Mouse (Mus musculus): ENCODE results near the gene Lgsn.

Lgsn gene

DNA sequence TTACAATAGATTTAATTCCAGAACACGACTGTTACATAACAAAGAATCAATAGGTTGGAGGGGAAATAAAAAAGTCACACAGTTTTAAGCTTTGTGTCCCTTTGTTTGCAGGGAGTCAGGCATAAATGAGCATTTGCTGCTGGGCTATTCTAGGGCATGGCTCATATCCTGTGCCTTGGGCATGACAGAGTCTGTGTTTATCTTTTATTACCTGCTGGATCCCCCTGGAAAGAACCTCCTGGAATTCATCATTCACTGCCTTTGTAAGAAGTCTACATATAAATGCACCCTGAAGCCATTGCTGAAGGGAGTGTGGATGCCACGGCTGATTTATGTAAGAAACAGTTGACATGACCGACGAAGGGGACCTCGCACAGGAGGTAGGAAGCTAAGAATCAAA, at the start of gene Lgsn:
TSS of gene Lgsn (plus strand) at position 301 of the 400 bp plus-strand sequence.
- no peak for DNase-seq

DNA sequence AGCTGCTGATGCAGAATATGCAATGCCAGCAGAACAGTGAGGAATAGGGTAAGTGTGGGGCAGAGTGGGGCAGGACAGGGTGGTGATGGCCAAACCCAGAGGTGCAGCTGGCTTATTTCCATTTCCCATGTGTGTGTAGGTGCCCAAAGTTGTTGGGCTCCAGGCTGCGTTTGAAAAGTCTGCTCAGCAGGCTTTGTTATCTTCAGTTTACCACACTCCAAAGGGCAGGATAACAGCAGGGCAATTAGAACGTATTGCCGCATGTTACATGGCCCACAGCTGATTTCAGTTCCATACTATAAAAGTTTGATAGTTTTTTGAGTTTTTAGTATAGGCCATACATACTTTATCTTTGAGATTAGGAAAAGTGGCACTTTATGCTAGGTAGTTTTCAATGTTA, 37.8 kb upstream of the Lgsn start:
- no peak for DNase-seq

DNA sequence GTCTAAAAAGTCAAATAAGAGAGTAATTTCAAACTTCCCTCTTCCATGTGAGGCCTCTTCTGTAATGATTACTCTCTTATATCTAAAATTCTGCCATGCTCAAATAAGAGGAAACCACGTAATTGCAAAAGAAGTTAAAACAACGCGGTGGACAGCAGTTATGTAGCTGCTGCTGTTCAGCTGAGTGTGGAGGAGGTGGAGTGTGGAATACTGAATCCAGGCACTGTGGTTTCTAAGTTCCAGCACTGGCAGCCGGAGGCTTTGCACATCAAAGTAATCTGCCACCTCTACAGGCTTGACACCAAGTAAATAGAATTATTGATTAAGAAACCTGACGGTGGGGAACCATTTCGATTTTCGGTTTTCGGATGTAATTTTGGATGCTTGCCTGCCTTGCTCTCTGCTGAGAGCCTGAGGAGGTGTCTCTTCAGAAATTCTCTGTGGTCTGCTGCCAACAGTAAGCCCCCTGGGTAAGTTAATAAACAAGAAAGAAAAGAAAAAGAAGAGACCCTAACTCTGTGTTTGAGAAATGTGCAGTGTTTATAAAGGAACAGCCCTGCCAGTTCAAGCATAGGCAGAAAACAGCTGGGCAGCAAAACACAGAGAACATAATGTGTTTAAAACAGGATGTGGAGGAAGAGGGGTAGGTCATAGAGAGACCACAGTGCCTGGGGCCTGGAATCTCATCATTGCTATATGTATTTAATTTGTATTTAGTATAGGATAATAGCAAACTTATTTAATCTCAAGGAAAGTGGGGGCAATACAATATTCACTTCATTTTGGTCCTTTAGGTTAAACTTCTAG, 33.7 kb upstream of the Lgsn start:
- no peak for DNase-seq

DNA sequence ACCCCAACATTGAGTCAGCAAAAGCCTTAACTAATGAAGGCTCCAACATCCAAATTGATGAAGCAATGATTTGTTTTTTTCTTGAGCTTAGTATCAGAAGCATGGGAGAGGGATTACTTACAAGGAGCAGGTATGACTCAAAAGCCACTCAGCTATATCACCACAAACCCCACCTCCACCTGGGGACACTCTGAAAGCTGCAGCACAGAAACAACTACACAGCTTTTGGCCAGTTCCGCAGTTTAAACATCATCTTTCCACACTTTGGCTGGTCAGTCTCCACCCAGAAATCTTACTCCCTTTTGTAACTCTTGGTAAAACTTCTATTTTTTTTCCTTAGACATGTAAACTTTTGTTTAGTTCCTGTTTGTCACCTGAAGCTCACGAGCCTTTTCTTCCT, 32.6 kb upstream of the Lgsn start:
- no peak for DNase-seq

DNA sequence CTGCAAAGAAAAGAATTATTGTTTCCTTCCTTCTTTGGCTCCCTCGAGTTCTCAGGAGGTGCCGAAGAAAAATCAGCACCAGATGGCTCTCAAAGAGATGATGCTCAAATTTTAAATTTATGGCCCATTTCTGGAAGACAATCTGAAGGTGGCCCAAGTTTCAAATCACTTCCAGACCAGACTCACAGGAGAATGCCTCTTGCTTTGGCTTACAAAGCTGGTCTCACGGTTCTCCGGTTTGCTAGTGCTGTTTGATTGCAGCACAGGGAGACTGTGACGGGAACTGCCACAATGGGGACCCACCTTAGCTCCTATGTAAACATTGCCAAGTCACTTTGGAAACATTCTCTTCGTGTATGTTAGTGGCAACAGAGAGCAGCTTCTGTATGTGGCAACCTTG, 26.5 kb upstream of the Lgsn start:
- no peak for DNase-seq

DNA sequence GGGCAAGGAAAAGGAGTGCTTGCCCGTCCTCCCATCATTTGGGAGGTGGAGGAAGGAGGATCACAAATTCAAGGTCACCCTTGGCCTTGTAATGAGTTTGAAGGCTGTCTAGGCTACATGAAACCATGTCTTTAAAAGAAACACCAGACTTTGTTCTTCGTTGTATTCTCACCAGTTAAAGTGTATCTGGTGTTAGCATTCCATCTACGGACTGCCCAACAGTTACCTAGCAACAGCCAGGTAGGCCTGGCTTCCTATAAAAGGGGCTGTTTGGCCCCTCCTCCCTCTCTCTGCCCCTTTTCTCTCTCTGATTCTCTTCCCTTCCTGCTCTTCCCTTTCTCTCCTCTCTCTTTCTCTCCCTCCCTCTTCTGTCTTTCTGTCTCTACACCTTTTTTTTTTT, 25.7 kb upstream of the Lgsn start:
- DNase-seq = no peak

DNA sequence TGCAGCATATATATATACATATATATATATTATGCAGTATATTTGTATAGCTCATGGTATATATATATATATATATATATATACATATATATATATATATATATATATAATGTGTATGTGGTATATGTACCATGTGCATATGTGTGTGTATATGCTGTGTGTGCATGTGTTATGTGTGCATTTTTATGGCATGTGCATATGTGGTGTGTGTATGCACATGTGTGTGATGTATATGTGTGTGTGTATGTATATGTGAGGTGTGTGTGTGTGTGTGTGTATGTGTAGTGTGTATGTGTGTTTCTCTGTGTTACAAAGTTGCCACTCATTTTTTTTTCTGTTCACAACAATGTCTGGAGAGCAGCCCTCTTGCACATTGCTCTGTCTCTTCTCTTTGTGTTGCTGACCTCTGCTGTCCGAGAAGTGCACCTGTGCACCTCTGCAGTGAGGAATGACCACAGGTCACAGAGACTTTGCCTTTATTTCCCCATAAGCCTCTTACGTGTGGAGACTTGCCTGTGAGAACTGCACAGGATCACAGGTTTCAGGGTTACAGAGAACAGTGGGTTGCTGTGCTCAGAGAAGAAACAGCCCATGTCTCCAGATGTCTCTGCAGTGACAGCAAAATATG, 23.3 kb upstream of the Lgsn start:
- DNase-seq = no peak

DNA sequence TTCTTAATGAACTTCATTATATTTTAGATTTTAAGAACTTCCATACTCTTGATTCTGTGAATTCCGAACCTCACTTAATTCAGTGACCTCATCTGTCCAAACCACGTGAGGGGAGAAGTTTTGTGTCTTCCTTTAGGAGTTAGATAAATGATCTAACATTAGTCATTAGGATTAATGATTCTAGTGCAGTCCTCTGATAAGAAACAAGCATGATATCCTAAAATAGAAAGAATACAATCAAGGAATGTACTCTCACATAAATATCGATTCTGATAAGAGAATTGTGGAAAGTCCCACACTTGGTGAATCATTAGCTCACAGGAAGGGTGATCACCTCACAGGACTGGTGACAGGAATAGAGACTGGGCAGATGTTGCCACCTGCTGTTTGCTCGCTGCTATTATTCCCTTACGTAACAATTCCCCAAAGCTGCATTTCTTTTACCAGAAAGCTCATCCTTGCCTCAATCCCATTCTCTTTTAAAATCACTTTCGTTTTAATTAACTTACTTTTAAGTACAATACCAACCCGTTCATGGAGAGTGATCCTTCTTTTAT, 22.3 kb upstream of the Lgsn start:
- DNase-seq = peak; percentile 5 to 8

DNA sequence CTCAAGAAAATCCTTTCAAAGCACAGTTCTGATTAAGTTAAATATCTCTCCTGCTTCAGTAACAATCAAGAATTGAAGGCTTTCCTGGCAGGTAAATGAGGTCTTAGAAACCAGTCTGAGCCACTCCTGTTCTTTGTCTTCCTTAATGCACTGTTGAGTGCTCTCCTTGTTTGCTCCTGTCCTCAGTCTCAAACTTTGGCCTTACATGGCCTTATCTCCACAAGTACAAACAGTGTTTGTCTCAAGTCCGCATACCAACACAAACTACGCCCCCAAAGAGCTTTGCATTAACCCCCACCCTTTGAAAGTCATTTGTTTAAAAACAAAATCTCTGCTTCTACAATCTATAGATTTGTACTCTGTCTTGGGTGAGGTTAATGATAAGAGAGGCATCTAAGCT, 20.0 kb upstream of the Lgsn start:
- DNase-seq = no peak

DNA sequence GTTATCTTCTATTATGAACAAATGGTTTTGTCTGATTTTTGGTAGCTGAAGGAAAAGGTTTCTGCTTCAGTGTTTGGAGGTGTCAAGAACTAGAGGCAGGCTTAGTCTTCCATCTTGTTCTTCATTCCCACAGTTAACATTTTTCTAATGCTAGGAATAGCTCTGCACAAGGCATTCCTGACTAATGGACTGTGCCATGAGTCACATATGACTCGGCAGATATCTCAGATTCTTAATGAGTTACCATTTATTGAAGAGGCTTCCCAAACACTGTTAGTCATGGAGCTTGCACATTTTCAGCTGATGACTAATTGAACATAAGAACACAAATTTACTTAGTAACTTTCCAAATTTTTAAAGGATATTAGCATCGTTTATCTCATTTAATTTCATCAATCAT, 19.3 kb upstream of the Lgsn start:
- DNase-seq = no peak

DNA sequence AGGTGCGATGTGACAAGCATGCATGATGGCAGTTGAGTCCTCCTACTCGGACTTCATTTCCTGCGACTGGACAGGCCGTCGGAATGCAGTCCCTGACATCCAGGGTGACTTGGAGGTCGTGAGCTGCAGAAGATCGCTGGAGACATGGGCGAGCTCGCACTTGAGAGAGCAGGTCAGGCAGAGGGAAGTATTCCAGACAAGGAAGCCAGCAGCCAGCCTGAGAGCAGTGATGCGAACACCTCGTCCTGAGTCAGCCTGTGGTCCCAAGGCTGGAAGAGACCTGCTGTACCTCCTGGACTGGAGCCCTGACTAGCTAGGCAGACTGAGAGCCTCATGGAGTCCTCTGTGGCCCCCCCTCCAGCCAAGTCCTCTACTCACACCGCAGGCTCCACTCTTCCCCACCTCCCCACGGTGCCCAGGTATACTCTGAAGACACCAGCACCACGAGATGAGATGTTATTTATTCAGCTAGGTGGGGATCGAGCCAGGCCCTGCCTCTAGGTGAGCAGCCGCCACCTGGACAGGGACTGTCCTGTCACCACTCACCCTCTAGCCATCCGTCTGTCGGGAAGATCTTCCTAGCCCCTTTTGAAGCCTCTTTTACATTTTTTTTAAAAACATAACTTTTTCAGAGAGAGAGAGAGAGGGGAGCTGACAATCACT, 11.5 kb upstream of the Lgsn start:
- no peak for DNase-seq

DNA sequence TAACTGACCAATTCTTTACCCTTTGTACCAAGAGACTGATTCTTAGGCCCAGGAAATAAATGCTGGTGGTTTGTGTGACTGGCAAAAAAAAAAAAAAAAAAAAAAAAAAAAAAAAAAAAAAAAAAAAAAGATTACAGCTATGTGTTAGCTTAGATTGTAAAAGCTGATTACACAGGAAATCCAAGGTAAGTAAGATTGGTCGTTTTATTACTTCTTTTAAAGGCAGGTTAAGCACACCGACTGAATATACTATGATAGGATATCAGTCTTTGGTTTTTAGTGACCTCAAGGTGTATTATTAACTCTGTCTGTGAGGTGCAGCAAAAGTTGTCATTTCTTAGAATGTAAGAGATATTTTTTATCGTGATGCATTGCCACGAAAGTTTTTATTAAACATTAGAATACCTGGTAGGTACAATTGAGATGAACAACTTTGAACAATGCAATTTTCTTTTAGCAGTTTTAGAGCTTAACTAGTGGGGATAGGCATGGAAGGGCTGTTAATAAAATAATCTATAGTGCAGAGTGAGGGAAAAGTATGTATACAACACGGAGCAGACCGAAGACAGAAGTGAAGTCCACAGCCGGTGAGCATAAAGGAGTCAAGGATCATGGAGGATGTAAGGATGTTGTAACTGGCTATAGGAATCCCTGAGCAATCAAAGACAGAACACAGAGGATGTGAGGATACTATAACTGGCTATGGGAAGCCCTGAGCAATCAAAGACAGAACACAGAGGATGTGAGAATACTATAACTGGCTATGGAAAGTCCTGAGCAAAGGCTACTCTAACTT, 10.7 kb upstream of the Lgsn start:
- DNase-seq = no peak

DNA sequence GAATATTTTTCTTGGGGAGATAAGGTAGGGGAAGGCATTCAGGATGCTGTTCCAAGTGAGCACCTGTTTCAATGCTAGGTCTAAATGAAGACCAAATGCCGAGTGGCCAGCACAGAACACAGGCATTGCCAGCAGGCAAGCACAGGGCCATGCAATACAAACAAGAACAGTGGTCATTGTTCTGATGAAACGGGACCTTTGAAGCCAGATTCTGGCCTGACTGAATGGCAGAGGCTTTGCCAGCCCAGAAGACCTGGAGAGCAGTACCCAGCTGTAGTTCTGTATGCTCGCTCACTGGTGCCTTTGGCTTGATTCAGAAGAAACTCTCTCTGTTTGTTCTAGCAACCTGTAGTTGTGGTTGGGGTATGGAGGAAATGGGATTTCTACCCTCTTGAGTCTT, 800 bp upstream of the Lgsn start:
- no peak for DNase-seq

DNA sequence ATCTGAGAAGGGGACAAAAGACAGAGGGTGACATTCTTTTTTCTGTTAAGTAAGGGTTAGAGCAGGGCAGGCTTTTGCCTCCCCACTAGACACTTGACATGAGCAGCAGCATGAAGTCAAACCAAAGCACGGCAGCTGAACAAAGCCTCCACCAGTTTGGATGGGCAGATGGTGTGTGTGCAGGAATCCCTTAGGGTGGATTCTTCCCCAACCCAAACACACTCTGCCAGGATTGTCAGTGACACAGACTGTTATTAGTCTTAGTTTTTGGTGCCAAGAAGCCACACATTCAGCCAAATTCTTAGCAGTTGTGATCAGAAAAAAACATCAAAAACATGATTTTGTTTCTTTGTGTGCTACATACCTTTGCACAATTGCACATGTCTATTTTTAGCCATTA, 2.1 kb downstream of the Lgsn start:
- DNase-seq = no peak

DNA sequence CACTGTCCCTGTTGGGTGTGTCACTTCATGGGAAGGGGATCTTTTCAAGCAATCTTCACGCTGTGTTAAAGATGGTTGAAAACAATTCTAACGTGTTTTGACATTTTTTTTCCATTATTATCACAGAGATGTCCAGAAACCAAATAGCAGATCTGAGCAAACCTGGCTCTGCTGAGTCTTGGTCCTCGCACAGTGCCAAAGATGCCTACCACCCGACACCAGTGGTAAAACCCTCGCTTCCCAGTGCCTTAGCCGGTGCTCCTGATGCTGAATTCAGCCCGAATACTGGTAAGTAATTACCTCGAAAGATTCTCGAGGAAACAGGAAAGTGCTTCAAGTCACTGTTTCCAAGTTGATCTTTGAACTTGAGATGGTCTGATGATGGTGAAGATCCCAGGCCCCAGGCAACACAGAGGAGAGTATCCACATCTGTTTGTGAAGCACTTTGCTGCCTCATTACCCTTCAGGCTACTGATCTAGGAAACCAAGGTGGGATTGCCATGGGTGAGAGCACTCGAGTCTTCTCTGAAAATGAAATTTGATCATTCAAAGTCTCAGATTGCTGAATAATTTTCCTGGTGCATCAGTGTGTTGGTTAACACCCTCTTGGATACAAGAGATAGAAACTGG, 14.2 kb downstream of the Lgsn start:
- DNase-seq = no peak

DNA sequence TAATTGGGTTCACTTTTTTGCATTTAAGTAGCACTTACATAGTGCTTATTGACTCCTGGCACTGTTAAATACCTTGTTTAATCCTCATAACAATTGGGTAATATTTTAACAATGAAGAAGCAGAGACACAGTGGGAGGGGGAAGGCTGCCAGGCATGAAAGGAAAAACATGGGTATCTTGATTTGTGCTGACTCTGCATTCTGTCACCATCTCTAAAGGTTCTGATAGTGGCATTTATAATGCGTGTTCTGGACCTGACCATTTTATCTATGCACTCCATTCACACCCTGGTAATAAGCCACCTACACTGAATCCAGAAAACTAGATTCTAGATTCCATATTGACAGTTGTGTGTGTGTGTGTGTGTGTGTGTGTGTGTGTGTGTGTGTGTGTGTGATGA, 19.4 kb downstream of the Lgsn start:
- DNase-seq = no peak

DNA sequence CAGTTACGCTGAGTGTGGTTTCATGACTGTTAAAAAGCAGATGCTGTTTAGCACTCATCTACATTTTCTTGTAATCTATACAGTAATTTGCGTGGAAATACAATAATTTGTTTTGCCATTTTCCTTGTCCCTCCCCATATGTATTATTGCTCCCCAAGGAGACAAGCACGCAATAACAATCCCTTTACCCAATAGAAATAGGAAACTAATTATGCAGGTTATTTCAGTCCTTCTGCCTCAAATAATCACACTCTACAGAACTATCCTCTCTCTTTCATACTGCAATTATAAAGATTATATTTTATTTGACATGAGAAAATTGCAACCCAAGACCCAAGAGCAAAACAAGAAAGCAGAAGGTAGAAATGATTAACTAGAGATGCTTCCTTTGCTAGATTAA, 20.8 kb downstream of the Lgsn start:
- DNase-seq = no peak

DNA sequence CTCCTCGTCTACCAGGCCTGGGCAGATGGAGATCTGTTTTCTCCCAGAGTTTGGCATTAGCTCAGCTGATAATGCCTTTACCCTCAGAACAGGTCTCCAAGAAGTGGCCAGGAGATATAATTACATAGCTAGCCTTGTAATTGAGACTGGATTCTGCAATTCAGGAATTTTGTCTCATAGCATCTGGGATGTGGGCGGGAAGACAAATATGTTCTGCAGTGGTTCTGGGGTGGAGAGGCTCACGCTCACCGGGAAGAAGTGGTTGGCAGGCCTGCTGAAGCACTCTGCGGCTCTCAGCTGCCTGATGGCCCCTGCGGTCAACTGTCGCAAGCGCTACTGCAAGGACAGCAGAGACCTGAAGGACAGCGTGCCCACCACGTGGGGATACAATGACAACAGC, 27.6 kb downstream of the Lgsn start:
- no peak for DNase-seq

DNA sequence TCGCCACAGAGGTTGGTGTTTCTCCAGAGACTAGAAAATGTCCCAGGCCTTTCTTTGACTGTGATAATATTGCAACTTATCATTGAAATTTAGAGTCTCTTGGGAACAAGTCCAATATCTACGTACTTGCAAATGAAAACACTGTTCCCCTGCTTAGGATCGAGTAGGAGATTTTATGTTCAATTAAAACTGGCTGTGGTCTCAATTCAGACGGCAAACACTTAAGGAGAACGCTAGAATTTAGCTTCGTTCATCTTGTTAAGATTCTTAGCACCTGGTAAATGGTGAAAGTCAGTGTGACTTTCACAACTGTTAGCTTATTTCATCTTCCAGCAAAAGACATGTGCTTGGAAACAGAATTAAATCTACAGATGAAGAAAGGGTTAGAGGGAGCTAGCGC, 29.1 kb downstream of the Lgsn start:
- no peak for DNase-seq

DNA sequence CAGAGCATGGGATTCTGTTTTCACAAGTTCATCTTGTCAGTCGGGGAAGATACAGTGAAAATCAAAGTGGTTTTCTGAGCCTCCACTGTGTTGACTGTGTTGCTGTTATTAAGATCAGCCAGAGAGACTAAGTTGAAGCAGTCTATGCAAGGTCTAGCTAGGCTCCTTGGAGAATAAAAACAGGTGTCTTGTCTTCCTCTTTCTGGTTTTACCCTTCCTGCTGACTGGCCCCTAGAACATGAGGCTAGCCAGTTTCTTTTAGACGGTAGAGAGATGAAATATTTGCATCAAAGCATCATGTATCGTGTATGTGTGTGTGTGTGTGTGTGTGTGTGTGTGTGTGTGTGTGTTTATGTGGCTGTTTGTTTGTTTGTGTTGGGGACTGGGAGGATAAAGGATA, 29.6 kb downstream of the Lgsn start:
- DNase-seq = no peak

DNA sequence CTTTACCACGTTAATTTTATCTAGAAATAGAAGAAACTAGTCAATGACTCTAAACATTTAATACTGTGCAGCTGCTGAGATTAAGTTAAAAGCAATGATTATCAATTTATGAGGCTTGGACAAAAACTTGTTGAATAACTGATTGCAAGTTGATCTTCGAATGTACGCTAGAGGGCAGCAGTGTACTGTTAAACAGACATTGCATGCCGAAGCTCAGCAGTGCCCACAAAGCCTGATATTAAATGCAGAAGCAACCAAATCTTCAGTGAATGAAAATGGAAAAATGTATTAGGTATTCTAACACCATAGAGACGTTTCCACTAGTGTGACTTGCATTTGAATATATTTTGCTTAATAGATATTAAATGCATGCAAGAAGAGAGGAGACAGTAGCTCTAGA, 33.9 kb downstream of the Lgsn start:
- DNase-seq = no peak

DNA sequence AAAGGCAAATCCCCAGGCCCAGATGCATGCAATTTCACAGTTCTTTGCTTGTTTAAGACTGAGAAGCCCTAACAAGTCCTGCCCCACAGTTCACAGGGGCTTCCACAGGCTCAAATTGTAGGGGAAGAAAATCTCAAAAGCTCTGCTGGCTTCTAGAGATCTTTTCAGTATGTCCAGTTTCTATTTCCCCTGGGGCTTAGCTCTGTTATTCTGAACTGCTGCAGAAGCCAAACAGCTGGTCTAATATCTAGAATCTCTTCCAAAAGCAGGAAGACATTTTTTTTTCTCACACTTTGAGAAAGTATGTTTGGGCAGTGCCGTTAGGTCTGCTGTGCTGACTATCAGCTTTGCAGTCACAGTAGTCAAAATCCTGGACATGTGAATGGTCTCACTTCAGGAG, 38.6 kb downstream of the Lgsn start:
- no peak for DNase-seq
